Mouse (Mus musculus) liver, embryonic 14.5 days (tissue): ENCODE measurements around the gene Mpv17l2. TPM values are rescaled to one million over a fixed set of nuclear protein-coding genes. Genes with fewer than 3 reads are reported as not detected.

Source experiments
- ATAC-seq: fragments of 200-750 bp; cut with Nextera tagmentation; 2 replicates; pipeline ENCODE4 v1.8.0; 2017; ENCODE audit warnings: moderate number of reproducible peaks, mild to moderate bottlenecking, moderate library complexity; ENCODE audit not compliant: insufficient read depth
- DNase-seq, 3 experiments: peaks; one replicate each; pipeline ENCODE4 v3.0.0-alpha.2; 2012 to 2013; ENCODE audit warnings: low read depth in 3 of 3, low spot score in 3 of 3
- H3K27ac ChIP-seq: fragments of 300-500 bp; sonication (generic); 2 replicates; pipeline ENCODE4 v1.5.1; 2014; ENCODE audit warnings: moderate library complexity, mild to moderate bottlenecking, control low read depth, inconsistent platforms
- H3K27me3 ChIP-seq: fragments of 300-500 bp; sonication (generic); 2 replicates; pipeline ENCODE4 v1.6.1; 2014; ENCODE audit warnings: mild to moderate bottlenecking, low read length, moderate library complexity; ENCODE audit not compliant: control insufficient read depth, insufficient read depth
- H3K36me3 ChIP-seq: fragments of 300-500 bp; sonication (generic); replicated peaks from 2 replicates; pipeline ENCODE4 v1.6.1; 2014; ENCODE audit warnings: low read depth; ENCODE audit not compliant: control insufficient read depth, insufficient read depth
- H3K4me1 ChIP-seq, 2 experiments: fragments of 200-500 bp in 1 of 2; fragments of 300-500 bp in 1 of 2; sonication (generic) in 1 of 2; replicated peaks; 2 replicates each; pipeline ENCODE4 v1.6.1; 2012 to 2014; ENCODE audit warnings: antibody characterized with exemption in 1 of 2, inconsistent platforms in 1 of 2, low read length in 1 of 2; ENCODE audit not compliant: control insufficient read depth in 2 of 2, insufficient read depth in 2 of 2
- H3K4me2 ChIP-seq: fragments of 300-500 bp; sonication (generic); 2 replicates; pipeline ENCODE4 v1.6.1; 2014; ENCODE audit warnings: low read depth, mild to moderate bottlenecking, control low read depth, moderate library complexity
- H3K4me3 ChIP-seq, 2 experiments: fragments of 200-500 bp in 1 of 2; fragments of 300-500 bp in 1 of 2; sonication (generic) in 1 of 2; 2 replicates each; pipeline ENCODE4 v1.5.1; 2012 to 2014; ENCODE audit warnings: low read depth in 2 of 2, low read length in 2 of 2, mild to moderate bottlenecking in 2 of 2, control low read depth in 1 of 2, inconsistent platforms in 1 of 2, moderate library complexity in 1 of 2; ENCODE audit not compliant: insufficient read depth in 1 of 2
- H3K9ac ChIP-seq: fragments of 300-500 bp; sonication (generic); replicated peaks from 2 replicates; pipeline ENCODE4 v1.6.1; 2014; ENCODE audit warnings: mild to moderate bottlenecking, control low read depth, moderate library complexity
- H3K9me3 ChIP-seq: fragments of 300-500 bp; sonication (generic); 2 replicates; pipeline ENCODE4 v1.6.1; 2016; ENCODE audit warnings: low read length, mixed read lengths; ENCODE audit not compliant: control insufficient read depth
- CTCF ChIP-seq: IDR thresholded peaks from 2 replicates; pipeline ENCODE4 v1.5.1; 2016; ENCODE audit warnings: antibody characterized with exemption, low read depth, control low read depth
- EP300 ChIP-seq: IDR thresholded peaks from 2 replicates; pipeline ENCODE4 v1.6.1; 2016; ENCODE audit warnings: antibody characterized with exemption, low read depth
- WGBS: fragments of 180-500 bp; shearing (Covaris S2); extraction: QIAGEN DNeasy Blood & Tissue Kit; methylation state at CpG from one replicate; pipeline ENCODE4 v1.1.7; 2014; ENCODE audit not compliant: insufficient replicate concordance; 5-methylcytosine and 5-hydroxymethylcytosine counted together
- polyA plus RNA-seq, 2 experiments: library from polyadenylated mRNA; depleted of rRNA in 1 of 2; stranded (reverse) in 1 of 2; unstranded in 1 of 2; fragments of >200 nt; fragmentation: Nextera tagmentation in 1 of 2; extraction: Ambion mirVana in 1 of 2; gene quantifications; 2 replicates each; pipeline versions ENCODE4 v1.2.1 to v1.2.3; 2012 to 2014

Gene Mpv17l2
- polyA plus RNA-seq, 2 experiments = 28.5 to 39.8 TPM

DNA sequence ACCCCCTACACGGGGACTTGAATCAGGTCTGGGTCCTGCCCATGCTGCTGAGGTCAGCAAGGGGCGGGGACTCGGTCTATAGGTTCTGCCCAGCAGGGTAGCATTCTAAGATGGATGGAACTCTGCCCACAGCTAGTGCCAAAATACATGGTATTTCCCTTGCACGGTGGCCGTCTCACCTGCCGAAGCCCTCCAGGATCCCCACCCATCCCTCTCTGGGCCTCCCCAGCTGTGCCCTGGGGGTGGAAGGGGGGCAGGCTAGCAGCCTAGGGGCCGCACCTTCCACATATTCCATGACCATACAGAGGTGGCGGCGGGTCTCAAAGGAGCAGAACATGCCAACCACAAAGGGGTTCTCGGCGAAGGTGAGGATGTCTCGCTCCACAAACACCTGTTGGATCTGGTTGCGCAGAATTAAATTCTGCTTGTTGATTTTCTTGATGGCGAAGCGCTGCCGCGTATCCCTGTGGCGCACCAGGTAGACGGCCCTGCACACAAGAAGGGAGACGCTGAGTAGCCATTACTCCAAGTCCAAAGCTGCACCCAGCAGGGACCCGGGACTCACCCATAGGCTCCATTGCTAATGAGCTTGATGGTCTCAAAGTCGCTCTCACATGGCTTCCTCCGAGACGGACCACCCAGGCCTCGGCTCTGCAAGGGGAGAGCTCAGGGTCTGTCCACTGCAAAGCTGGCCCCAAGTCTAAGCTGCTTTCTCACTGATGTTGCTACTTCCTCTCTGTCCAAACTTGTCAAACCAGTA lies 25.7 kb upstream of the Mpv17l2 start:
- Histone ChIP-seq H3K27ac (no peak overlapping the region), H3K4me2 (no peak overlapping the region), H3K36me3 (peaks cover 11% of the 10 kb centered on the region), H3K27me3 (no peaks in the 10 kb centered on the region), H3K9me3 (no peaks in the 10 kb centered on the region), H3K9ac (no peak overlapping the region), H3K4me1 (peaks cover 10 to 18% of the 10 kb centered on the region in 2 experiments), H3K4me3 (no peak overlapping the region)
- WGBS = 86% methylated on average over 25 of the region's 25 CpGs
- no peak for TF ChIP-seq EP300
- no peak for TF ChIP-seq CTCF
- no peak for DNase-seq
- no peak for ATAC-seq

DNA sequence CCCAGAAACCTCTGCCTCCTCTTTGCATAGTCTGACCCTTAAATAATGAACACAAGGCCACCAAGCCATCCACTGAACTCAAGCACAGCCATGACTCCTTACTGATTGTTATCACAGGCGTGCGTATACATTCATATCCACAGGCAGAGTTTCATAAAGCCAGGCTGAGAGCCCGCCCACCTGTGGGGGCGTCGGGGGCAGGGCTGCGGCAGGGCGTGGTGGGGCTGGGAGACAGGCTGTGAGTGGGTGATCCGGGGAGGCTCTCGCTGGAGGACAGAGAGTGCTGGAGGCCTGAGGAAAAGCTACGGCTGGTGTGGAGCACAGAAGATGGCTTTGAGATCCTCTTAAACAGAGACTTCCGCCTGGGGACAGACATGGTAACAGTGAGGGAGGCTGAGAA lies 19.3 kb upstream of the Mpv17l2 start:
- peaks cover 14% of the 10 kb centered on the region for H3K36me3 ChIP-seq
- no peaks in the 10 kb centered on the region for H3K27me3 ChIP-seq
- 56% methylated on average over 11 of the region's 11 CpGs for WGBS
- no peak overlapping the region for H3K4me2 ChIP-seq
- TF ChIP-seq EP300 = no peak
- no peak for TF ChIP-seq CTCF
- DNase-seq (no peak), ATAC-seq (no peak)
- no peaks in the 10 kb centered on the region for H3K9me3 ChIP-seq
- no peak overlapping the region for H3K9ac ChIP-seq
- no peak overlapping the region for H3K27ac ChIP-seq
- peaks cover 10 to 14% of the 10 kb centered on the region in 2 experiments; a peak in 3 of 4 replicates for H3K4me1 ChIP-seq
- no peak overlapping the region for H3K4me3 ChIP-seq

GRCm38 (mm10) chr8:70776496-70777444 lies 16.0 kb upstream of the Mpv17l2 start, which contains the start of gene Pik3r2:
Gene Pik3r2 (minus strand): TSS chr8:70776713.
- DNase-seq (peak; percentile 89 to 93 (median 91)), ATAC-seq (peak; percentile 89)
- peaks cover 10% of the 10 kb centered on the region for H3K36me3 ChIP-seq
- no peaks in the 10 kb centered on the region for H3K27me3 ChIP-seq
- no peaks in the 10 kb centered on the region for H3K9me3 ChIP-seq
- TF ChIP-seq CTCF (no peak), EP300 (0 out of 2 replicates have a peak, but pooled peaks have one; percentile 7)
- H3K4me3 ChIP-seq = peak within 1 kb of the TSS; percentile 83 to 92
- H3K9ac ChIP-seq = peak within 1 kb of the TSS; percentile 95
- peak within 1 kb of the TSS; percentile 92 for H3K4me2 ChIP-seq
- whole genome bisulfite sequencing = under 1% methylated on average over 94 of the region's 94 CpGs
- peak within 1 kb of the TSS; percentile 89 for H3K27ac ChIP-seq
- peaks cover 10 to 14% of the 10 kb centered on the region in 2 experiments; a peak in 3 of 4 replicates for H3K4me1 ChIP-seq

- DNase-seq (no peak), ATAC-seq (peak; percentile 6)
- H3K36me3 ChIP-seq = peaks cover 6% of the 10 kb centered on the region
- peak overlapping the region; percentile 64 to 83 for H3K4me3 ChIP-seq
- no peaks in the 10 kb centered on the region for H3K27me3 ChIP-seq
- H3K4me1 ChIP-seq = peaks cover 10 to 14% of the 10 kb centered on the region in 2 experiments; a peak in 3 of 4 replicates
- no peaks in the 10 kb centered on the region for H3K9me3 ChIP-seq
- peak overlapping the region; percentile 46; the same call in 1 of the 2 replicates for H3K27ac ChIP-seq
- peak overlapping the region; percentile 95 for H3K9ac ChIP-seq
- H3K4me2 ChIP-seq = peak overlapping the region; percentile 92
- TF ChIP-seq CTCF (no peak), EP300 (no peak)
- 2% methylated on average over 34 of the region's 34 CpGs for WGBS
Measured at GRCm38 (mm10) chr8:70775851-70776495, 15.2 kb upstream of the Mpv17l2 start.
